Mouse (Mus musculus) stomach, embryonic 15.5 days (tissue): Measurements from ENCODE around the gene Fam184a. TPM values are rescaled to one million over a fixed set of nuclear protein-coding genes. Genes with fewer than 3 reads are reported as not detected.

ENCODE experiments used
- ATAC-seq: fragments of 200-750 bp; cut with Nextera tagmentation; 2 replicates; pipeline ENCODE4 v1.8.0; 2017; ENCODE audit warnings: low read depth, moderate number of reproducible peaks, moderate TSS enrichment; ENCODE audit not compliant: insufficient read depth, low FRiP score
- H3K27ac ChIP-seq: fragments of 300-500 bp; sonication (generic); 2 replicates; pipeline ENCODE4 v1.5.1; 2015; ENCODE audit warnings: mild to moderate bottlenecking, inconsistent platforms
- H3K27me3 ChIP-seq: fragments of 300-500 bp; sonication (generic); replicated peaks from 2 replicates; pipeline ENCODE4 v1.6.1; 2015; ENCODE audit warnings: inconsistent platforms
- H3K36me3 ChIP-seq: fragments of 300-500 bp; sonication (generic); 2 replicates; pipeline ENCODE4 v1.6.1; 2015; ENCODE audit warnings: inconsistent platforms
- H3K4me1 ChIP-seq: fragments of 300-500 bp; sonication (generic); 2 replicates; pipeline ENCODE4 v1.6.1; 2015; ENCODE audit warnings: inconsistent platforms
- H3K4me2 ChIP-seq: fragments of 300-500 bp; sonication (generic); 2 replicates; pipeline ENCODE4 v1.6.1; 2015; ENCODE audit warnings: mild to moderate bottlenecking, inconsistent platforms
- H3K4me3 ChIP-seq: fragments of 300-500 bp; sonication (generic); replicated peaks from 2 replicates; pipeline ENCODE4 v1.5.1; 2015; ENCODE audit warnings: inconsistent platforms
- H3K9ac ChIP-seq: fragments of 300-500 bp; sonication (generic); 2 replicates; pipeline ENCODE4 v1.6.1; 2015; ENCODE audit warnings: inconsistent platforms
- H3K9me3 ChIP-seq: fragments of 300-500 bp; sonication (generic); 2 replicates; pipeline ENCODE4 v1.6.1; 2016; ENCODE audit warnings: inconsistent platforms
- WGBS: fragments of 180-500 bp; shearing (Covaris S2); methylation state at CpG from one replicate; pipeline ENCODE4 v1.1.7; 2015; 5-methylcytosine and 5-hydroxymethylcytosine counted together
- polyA plus RNA-seq: library from polyadenylated mRNA; unstranded; fragments of >200 nt; fragmentation: Nextera tagmentation; extraction: Ambion mirVana; gene quantifications from 2 replicates; pipeline ENCODE4 v1.2.1, GENCODE M21; 2015

The Fam184a gene
- polyA plus RNA-seq, 1 experiment from 2014 or later: 4.4 TPM

DNA sequence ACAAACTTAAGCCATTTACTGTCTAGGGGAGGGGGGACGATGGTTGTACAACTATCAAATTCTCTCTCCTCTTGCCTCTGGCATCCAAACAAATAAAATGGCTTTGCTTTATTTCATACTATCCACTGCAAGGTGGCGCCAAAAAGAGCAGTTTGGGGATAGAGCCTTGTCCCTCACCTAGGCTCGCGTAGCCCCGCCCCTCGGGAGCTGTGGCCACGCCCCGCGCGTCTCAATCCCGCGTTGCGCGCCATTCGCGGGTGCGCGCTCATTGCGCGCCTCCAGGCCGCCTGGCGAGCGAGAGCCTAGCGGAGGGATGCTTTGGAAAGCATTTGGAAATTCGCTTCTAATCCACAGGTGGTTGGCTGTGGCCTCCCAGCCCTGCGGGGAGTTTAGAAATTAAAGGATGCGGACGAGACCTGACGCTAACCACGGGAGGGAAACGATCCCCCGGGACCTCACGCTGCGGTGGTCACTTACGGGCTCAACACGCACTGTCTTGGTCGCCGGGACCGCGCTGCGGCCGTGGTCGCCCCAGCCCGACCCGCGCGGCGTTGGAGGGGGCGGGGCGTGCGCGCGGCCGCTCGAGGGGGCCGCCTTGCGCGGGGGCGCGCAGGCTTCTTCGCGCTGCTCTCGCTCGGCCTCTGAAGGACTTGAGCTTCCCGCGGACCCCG, 121.5 kb downstream of the Fam184a start:
- Histone ChIP-seq H3K36me3 (no peaks in the 10 kb centered on the region), H3K27me3 (no peaks in the 10 kb centered on the region), H3K9me3 (no peaks in the 10 kb centered on the region), H3K4me1 (peaks cover 4% of the 10 kb centered on the region; the same call in 1 of the 2 replicates), H3K27ac (peak overlapping the region; percentile 94), H3K4me2 (peak overlapping the region; percentile 54), H3K4me3 (peak overlapping the region; percentile 77), H3K9ac (peak overlapping the region; percentile 78)
- WGBS: under 1% methylated on average over 67 of the region's 67 CpGs
- ATAC-seq: peak; percentile 75

- no peaks in the 10 kb centered on the region for H3K27me3 ChIP-seq
- WGBS: 78% methylated on average over 8 of the region's 8 CpGs
- H3K4me2 ChIP-seq: no peak overlapping the region
- ATAC-seq: no peak
- H3K36me3 ChIP-seq: peaks cover 18% of the 10 kb centered on the region
- no peaks in the 10 kb centered on the region for H3K4me1 ChIP-seq
- no peaks in the 10 kb centered on the region for H3K9me3 ChIP-seq
- no peak overlapping the region for H3K9ac ChIP-seq
- H3K27ac ChIP-seq: no peak overlapping the region
- no peak overlapping the region for H3K4me3 ChIP-seq
Measured at GRCm38 (mm10) chr10:53615850-53616616, 134.9 kb downstream of the Fam184a start.

GRCm38 (mm10) chr10:53613955-53614354, 137.0 kb downstream of the Fam184a start:
- H3K36me3 ChIP-seq: peaks cover 22% of the 10 kb centered on the region
- no peak overlapping the region for H3K4me3 ChIP-seq
- no peaks in the 10 kb centered on the region for H3K9me3 ChIP-seq
- no peak overlapping the region for H3K27ac ChIP-seq
- H3K27me3 ChIP-seq: no peaks in the 10 kb centered on the region
- no peak overlapping the region for H3K9ac ChIP-seq
- no peak overlapping the region for H3K4me2 ChIP-seq
- whole genome bisulfite sequencing: 53% methylated on average over 1 of the region's 1 CpGs
- H3K4me1 ChIP-seq: no peaks in the 10 kb centered on the region
- no peak for ATAC-seq

- no peak overlapping the region for H3K9ac ChIP-seq
- no peak overlapping the region for H3K4me2 ChIP-seq
- H3K27me3 ChIP-seq: no peaks in the 10 kb centered on the region
- no peaks in the 10 kb centered on the region for H3K9me3 ChIP-seq
- H3K36me3 ChIP-seq: peaks cover 28% of the 10 kb centered on the region
- WGBS: 78% methylated on average over 1 of the region's 1 CpGs
- no peak overlapping the region for H3K4me3 ChIP-seq
- H3K27ac ChIP-seq: no peak overlapping the region
- H3K4me1 ChIP-seq: no peaks in the 10 kb centered on the region
- no peak for ATAC-seq
Measured at GRCm38 (mm10) chr10:53612172-53612571, 138.8 kb downstream of the Fam184a start.

GRCm38 (mm10) chr10:53608274-53608673, 142.6 kb downstream of the Fam184a start:
- H3K36me3 ChIP-seq: peaks cover 29% of the 10 kb centered on the region; the same call in 1 of the 2 replicates
- H3K4me2 ChIP-seq: no peak overlapping the region
- WGBS: 54% methylated on average over 2 of the region's 2 CpGs
- H3K27me3 ChIP-seq: no peaks in the 10 kb centered on the region
- no peak for ATAC-seq
- H3K9me3 ChIP-seq: no peaks in the 10 kb centered on the region
- H3K4me1 ChIP-seq: no peaks in the 10 kb centered on the region
- H3K4me3 ChIP-seq: no peak overlapping the region
- no peak overlapping the region for H3K27ac ChIP-seq
- H3K9ac ChIP-seq: no peak overlapping the region

DNA sequence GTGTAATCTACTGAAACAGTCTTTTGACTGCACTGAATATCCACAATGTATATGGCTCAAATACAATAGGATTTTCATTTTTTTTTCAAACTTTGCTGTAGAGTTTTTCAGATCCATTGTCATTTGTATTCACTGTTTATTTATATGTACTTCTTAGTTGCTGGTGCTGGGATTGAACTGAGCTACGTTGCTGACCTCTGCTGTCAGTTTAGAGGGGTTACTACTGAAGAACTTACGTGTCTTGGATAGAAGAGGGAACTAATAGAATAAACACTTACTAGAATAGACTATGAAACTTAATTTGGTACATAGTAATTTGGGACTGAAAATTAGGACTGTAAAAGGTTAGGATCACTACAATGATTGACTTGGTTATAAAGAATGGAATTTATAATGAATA, 145.6 kb downstream of the Fam184a start:
- peaks cover 24% of the 10 kb centered on the region; the same call in 1 of the 2 replicates for H3K36me3 ChIP-seq
- H3K4me3 ChIP-seq: no peak overlapping the region

DNA sequence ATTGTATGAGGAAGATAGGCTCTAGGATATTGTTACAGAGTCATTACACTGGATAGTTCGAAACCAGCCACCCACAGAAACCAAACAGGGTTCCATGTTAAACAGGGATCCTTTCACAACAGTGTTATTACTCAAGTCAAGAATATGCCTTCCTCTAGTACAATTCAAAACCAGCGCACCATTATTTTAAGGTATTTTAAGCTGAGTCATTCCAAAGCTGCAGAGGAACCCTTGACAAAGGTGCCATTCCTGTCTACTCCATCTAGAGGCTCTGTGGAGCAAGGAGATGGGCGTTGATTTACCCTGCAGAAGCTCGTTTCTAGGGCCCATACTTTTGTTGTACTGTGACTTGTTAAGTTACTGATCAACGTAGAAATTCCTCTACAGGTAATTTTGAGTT, 152.1 kb downstream of the Fam184a start:
- no peak overlapping the region for H3K9ac ChIP-seq
- H3K36me3 ChIP-seq: 0 out of 2 replicates have a peak, but pooled peaks cover 6% of the 10 kb centered on the region
- peak overlapping the region; percentile 2; the same call in 1 of the 2 replicates for H3K4me3 ChIP-seq
- no peaks in the 10 kb centered on the region for H3K9me3 ChIP-seq
- H3K4me1 ChIP-seq: peaks cover 7% of the 10 kb centered on the region; the same call in 1 of the 2 replicates
- H3K4me2 ChIP-seq: peak overlapping the region; percentile 41
- no peaks in the 10 kb centered on the region for H3K27me3 ChIP-seq
- ATAC-seq: no peak
- no peak overlapping the region for H3K27ac ChIP-seq
- 51% methylated on average over 5 of the region's 5 CpGs for WGBS

More for the DNA sequence above, 145.6 kb downstream of the Fam184a start:
- 62% methylated on average over 2 of the region's 2 CpGs for WGBS
- H3K9me3 ChIP-seq: no peaks in the 10 kb centered on the region
- no peak overlapping the region for H3K9ac ChIP-seq
- no peak for ATAC-seq
- no peaks in the 10 kb centered on the region; the same call in 1 of the 2 replicates for H3K4me1 ChIP-seq
- no peaks in the 10 kb centered on the region for H3K27me3 ChIP-seq
- no peak overlapping the region for H3K27ac ChIP-seq
- no peak overlapping the region for H3K4me2 ChIP-seq

GRCm38 (mm10) chr10:53597121-53597881, 153.6 kb downstream of the Fam184a start:
- no peaks in the 10 kb centered on the region for H3K27me3 ChIP-seq
- no peaks in the 10 kb centered on the region for H3K9me3 ChIP-seq
- H3K4me1 ChIP-seq: peaks cover 7% of the 10 kb centered on the region; the same call in 1 of the 2 replicates
- peak overlapping the region; percentile 90 for H3K4me3 ChIP-seq
- H3K36me3 ChIP-seq: 0 out of 2 replicates have a peak, but pooled peaks cover 3% of the 10 kb centered on the region
- H3K27ac ChIP-seq: peak overlapping the region; percentile 98
- under 1% methylated on average over 66 of the region's 99 CpGs for WGBS
- peak; percentile 8; the same call in 1 of the 2 replicates for ATAC-seq
- H3K9ac ChIP-seq: peak overlapping the region; percentile 94
- H3K4me2 ChIP-seq: peak overlapping the region; percentile 57

- Histone ChIP-seq H3K4me2 (peak within 1 kb of the TSS; percentile 72), H3K9me3 (no peaks in the 10 kb centered on the region), H3K27ac (peak within 1 kb of the TSS; percentile 98), H3K27me3 (no peaks in the 10 kb centered on the region), H3K36me3 (0 out of 2 replicates have a peak, but pooled peaks cover 3% of the 10 kb centered on the region), H3K4me1 (peaks cover 7% of the 10 kb centered on the region; the same call in 1 of the 2 replicates), H3K4me3 (peak within 1 kb of the TSS; percentile 90), H3K9ac (peak within 1 kb of the TSS; percentile 94)
- peak; percentile 98 for ATAC-seq
- WGBS: under 1% methylated on average over 52 of the region's 52 CpGs
Measured at GRCm38 (mm10) chr10:53596677-53597120, 154.2 kb downstream of the Fam184a start, which contains the start of gene Asf1a. Gene Asf1a (plus strand): TSS chr10:53596757.

DNA sequence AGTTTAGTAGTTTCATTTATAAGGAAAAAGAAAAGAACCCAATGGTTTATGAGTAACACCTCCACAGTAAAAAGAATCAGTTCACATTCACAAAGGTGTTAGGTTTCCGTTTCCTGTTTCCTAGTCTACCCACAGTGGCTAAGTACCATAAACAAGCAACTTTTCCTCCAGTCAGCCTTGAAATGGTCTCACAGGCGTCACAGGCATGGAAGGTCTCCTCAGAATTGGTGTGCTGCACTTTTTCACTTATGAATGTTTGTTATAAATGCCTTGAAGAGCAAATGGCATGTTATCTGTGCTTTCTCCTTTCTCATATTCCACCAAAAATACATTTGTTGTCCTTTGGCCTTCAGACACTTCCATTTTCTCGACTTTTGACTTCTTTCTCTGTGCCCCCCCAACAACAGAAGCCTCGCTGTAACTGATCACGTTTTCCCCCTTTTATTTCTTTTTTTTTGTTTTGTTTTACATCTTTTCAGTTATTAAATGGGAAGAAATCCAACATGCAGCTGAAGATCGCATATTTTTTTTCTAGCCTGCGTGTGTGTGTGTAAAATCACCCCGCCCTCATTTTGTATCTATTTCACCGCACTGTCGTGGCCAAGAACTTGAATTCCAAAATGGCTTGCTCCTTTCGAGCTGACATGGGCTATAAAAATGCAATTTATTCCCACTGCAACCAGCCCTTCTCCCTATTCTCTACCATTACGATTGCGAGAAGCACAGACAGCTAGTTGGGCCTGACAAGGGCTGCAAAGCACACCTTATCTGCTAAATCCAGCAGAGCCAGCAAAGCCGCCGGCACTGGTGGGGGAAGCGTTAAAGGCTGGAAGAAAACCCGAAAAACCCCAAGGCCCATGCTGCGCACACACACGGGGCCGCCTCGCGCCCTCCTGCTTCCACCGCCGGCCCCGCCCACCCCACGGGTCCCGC, 154.9 kb downstream of the Fam184a start:
- Histone ChIP-seq H3K4me2 (peak overlapping the region; percentile 72), H3K27ac (peak overlapping the region; percentile 98), H3K4me1 (peaks cover 7% of the 10 kb centered on the region; the same call in 1 of the 2 replicates), H3K36me3 (no peaks in the 10 kb centered on the region), H3K27me3 (no peaks in the 10 kb centered on the region), H3K4me3 (peak overlapping the region; percentile 90), H3K9ac (peak overlapping the region; percentile 50), H3K9me3 (no peaks in the 10 kb centered on the region)
- ATAC-seq: no peak; the same call in 1 of the 2 replicates
- 5% methylated on average over 24 of the region's 27 CpGs for WGBS
